Mouse (Mus musculus) limb, embryonic 15.5 days (tissue): ENCODE data around the gene Sgms2. TPM values are rescaled to one million over a fixed set of nuclear protein-coding genes. Genes with fewer than 3 reads are reported as not detected.

Source experiments
- ATAC-seq: fragments of 200-750 bp; cut with Nextera tagmentation; 2 replicates; pipeline ENCODE4 v1.8.0; 2017; ENCODE audit warnings: low read depth, moderate TSS enrichment; ENCODE audit not compliant: insufficient number of reproducible peaks, low FRiP score, low TSS enrichment
- H3K27ac ChIP-seq: fragments of 300-500 bp; sonication (generic); 2 replicates; pipeline ENCODE4 v1.5.1; 2015; ENCODE audit warnings: moderate library complexity, mild to moderate bottlenecking, inconsistent platforms
- H3K27me3 ChIP-seq: fragments of 300-500 bp; sonication (generic); 2 replicates; pipeline ENCODE4 v1.6.1; 2015; ENCODE audit warnings: inconsistent platforms
- H3K36me3 ChIP-seq: fragments of 300-500 bp; sonication (generic); 2 replicates; pipeline ENCODE4 v1.6.1; 2015; ENCODE audit warnings: inconsistent platforms
- H3K4me1 ChIP-seq: fragments of 300-500 bp; sonication (generic); 2 replicates; pipeline ENCODE4 v1.6.1; 2015; ENCODE audit warnings: inconsistent platforms
- H3K4me2 ChIP-seq: fragments of 300-500 bp; sonication (generic); 2 replicates; pipeline ENCODE4 v1.6.1; 2015; ENCODE audit warnings: mild to moderate bottlenecking, inconsistent platforms
- H3K4me3 ChIP-seq: fragments of 300-500 bp; sonication (generic); 2 replicates; pipeline ENCODE4 v1.5.1; 2015; ENCODE audit warnings: mild to moderate bottlenecking, inconsistent platforms
- H3K9ac ChIP-seq: fragments of 300-500 bp; sonication (generic); 2 replicates; pipeline ENCODE4 v1.6.1; 2015; ENCODE audit warnings: inconsistent platforms
- H3K9me3 ChIP-seq: fragments of 300-500 bp; sonication (generic); 2 replicates; pipeline ENCODE4 v1.6.1; 2016; ENCODE audit warnings: inconsistent platforms
- WGBS: fragments of 180-500 bp; shearing (Covaris S2); methylation state at CpG from one replicate; pipeline ENCODE4 v1.1.7; 2015; 5-methylcytosine and 5-hydroxymethylcytosine counted together
- polyA plus RNA-seq: library from polyadenylated mRNA; unstranded; fragments of >200 nt; fragmentation: Nextera tagmentation; extraction: Ambion mirVana; gene quantifications from 2 replicates; pipeline ENCODE4 v1.2.1, GENCODE M21; 2015

The Sgms2 gene
- polyA plus RNA-seq, 1 experiment from 2014 or later = 22.3 TPM

- H3K36me3 ChIP-seq = no peaks in the 10 kb centered on the region
- no peak for ATAC-seq
- H3K9ac ChIP-seq = no peak overlapping the region
- H3K4me1 ChIP-seq = no peaks in the 10 kb centered on the region
- no peaks in the 10 kb centered on the region for H3K9me3 ChIP-seq
- 82% methylated on average over 7 of the region's 7 CpGs for WGBS
- H3K4me2 ChIP-seq = no peak overlapping the region
- H3K4me3 ChIP-seq = no peak overlapping the region
- no peak overlapping the region for H3K27ac ChIP-seq
- no peaks in the 10 kb centered on the region for H3K27me3 ChIP-seq
Measured at GRCm38 (mm10) chr3:131372996-131373395, 118.2 kb downstream of the Sgms2 start.

GRCm38 (mm10) chr3:131368678-131369077, 122.5 kb downstream of the Sgms2 start:
- no peaks in the 10 kb centered on the region for H3K4me1 ChIP-seq
- no peak overlapping the region for H3K9ac ChIP-seq
- H3K36me3 ChIP-seq = no peaks in the 10 kb centered on the region
- no peak overlapping the region for H3K4me3 ChIP-seq
- 89% methylated on average over 8 of the region's 8 CpGs for WGBS
- H3K4me2 ChIP-seq = no peak overlapping the region
- H3K27ac ChIP-seq = no peak overlapping the region
- no peak for ATAC-seq
- H3K9me3 ChIP-seq = no peaks in the 10 kb centered on the region
- H3K27me3 ChIP-seq = no peaks in the 10 kb centered on the region

GRCm38 (mm10) chr3:131367452-131367851, 123.8 kb downstream of the Sgms2 start:
- no peak for ATAC-seq
- WGBS = 96% methylated on average over 4 of the region's 4 CpGs
- H3K4me1 ChIP-seq = no peaks in the 10 kb centered on the region
- no peaks in the 10 kb centered on the region for H3K9me3 ChIP-seq
- no peaks in the 10 kb centered on the region for H3K36me3 ChIP-seq
- no peak overlapping the region for H3K4me2 ChIP-seq
- no peak overlapping the region for H3K4me3 ChIP-seq
- no peak overlapping the region for H3K27ac ChIP-seq
- H3K9ac ChIP-seq = no peak overlapping the region
- no peaks in the 10 kb centered on the region for H3K27me3 ChIP-seq

GRCm38 (mm10) chr3:131364632-131365446, 126.4 kb downstream of the Sgms2 start:
- no peak overlapping the region for H3K27ac ChIP-seq
- no peaks in the 10 kb centered on the region for H3K27me3 ChIP-seq
- H3K4me2 ChIP-seq = no peak overlapping the region
- no peak overlapping the region for H3K4me3 ChIP-seq
- ATAC-seq = no peak
- H3K9me3 ChIP-seq = no peaks in the 10 kb centered on the region
- no peak overlapping the region for H3K9ac ChIP-seq
- H3K4me1 ChIP-seq = no peaks in the 10 kb centered on the region
- 70% methylated on average over 23 of the region's 23 CpGs for WGBS
- no peaks in the 10 kb centered on the region for H3K36me3 ChIP-seq

- H3K4me3 ChIP-seq = no peak overlapping the region
- H3K36me3 ChIP-seq = no peaks in the 10 kb centered on the region
- no peak for ATAC-seq
- H3K4me1 ChIP-seq = no peaks in the 10 kb centered on the region
- H3K9ac ChIP-seq = no peak overlapping the region
- no peak overlapping the region for H3K27ac ChIP-seq
- no peaks in the 10 kb centered on the region for H3K9me3 ChIP-seq
- no peak overlapping the region for H3K4me2 ChIP-seq
- H3K27me3 ChIP-seq = no peaks in the 10 kb centered on the region
- 72% methylated on average over 8 of the region's 8 CpGs for WGBS
Measured at GRCm38 (mm10) chr3:131364194-131364593, 127.0 kb downstream of the Sgms2 start.

- no peak overlapping the region for H3K9ac ChIP-seq
- no peaks in the 10 kb centered on the region for H3K9me3 ChIP-seq
- H3K36me3 ChIP-seq = no peaks in the 10 kb centered on the region
- no peak for ATAC-seq
- 71% methylated on average over 14 of the region's 14 CpGs for WGBS
- H3K4me2 ChIP-seq = no peak overlapping the region
- H3K4me3 ChIP-seq = no peak overlapping the region
- no peaks in the 10 kb centered on the region for H3K4me1 ChIP-seq
- H3K27ac ChIP-seq = no peak overlapping the region
- H3K27me3 ChIP-seq = no peaks in the 10 kb centered on the region
Measured at GRCm38 (mm10) chr3:131363602-131364001, 127.6 kb downstream of the Sgms2 start.

- WGBS = 76% methylated on average over 4 of the region's 4 CpGs
- Histone ChIP-seq H3K27ac (no peak overlapping the region), H3K9ac (no peak overlapping the region), H3K36me3 (no peaks in the 10 kb centered on the region), H3K4me1 (no peaks in the 10 kb centered on the region), H3K27me3 (no peaks in the 10 kb centered on the region), H3K9me3 (no peaks in the 10 kb centered on the region), H3K4me2 (no peak overlapping the region), H3K4me3 (no peak overlapping the region)
- no peak for ATAC-seq
Measured at GRCm38 (mm10) chr3:131361960-131362359, 129.3 kb downstream of the Sgms2 start.

GRCm38 (mm10) chr3:131359011-131359410, 132.2 kb downstream of the Sgms2 start:
- Histone ChIP-seq H3K4me2 (no peak overlapping the region), H3K36me3 (no peaks in the 10 kb centered on the region), H3K4me3 (no peak overlapping the region), H3K27ac (no peak overlapping the region), H3K9me3 (no peaks in the 10 kb centered on the region), H3K9ac (no peak overlapping the region), H3K4me1 (no peaks in the 10 kb centered on the region), H3K27me3 (no peaks in the 10 kb centered on the region)
- no peak for ATAC-seq
- 70% methylated on average over 5 of the region's 5 CpGs for WGBS

- 63% methylated on average over 5 of the region's 5 CpGs for WGBS
- H3K4me2 ChIP-seq = no peak overlapping the region
- H3K4me1 ChIP-seq = no peaks in the 10 kb centered on the region
- no peak overlapping the region for H3K4me3 ChIP-seq
- H3K27me3 ChIP-seq = no peaks in the 10 kb centered on the region
- no peak for ATAC-seq
- no peaks in the 10 kb centered on the region for H3K9me3 ChIP-seq
- no peak overlapping the region for H3K27ac ChIP-seq
- no peaks in the 10 kb centered on the region for H3K36me3 ChIP-seq
- no peak overlapping the region for H3K9ac ChIP-seq
Measured at GRCm38 (mm10) chr3:131358205-131358604, 133.0 kb downstream of the Sgms2 start.

GRCm38 (mm10) chr3:131357643-131358042, 133.6 kb downstream of the Sgms2 start:
- Histone ChIP-seq H3K27ac (no peak overlapping the region), H3K27me3 (no peaks in the 10 kb centered on the region), H3K9ac (no peak overlapping the region), H3K4me1 (no peaks in the 10 kb centered on the region), H3K36me3 (no peaks in the 10 kb centered on the region), H3K4me2 (no peak overlapping the region), H3K9me3 (no peaks in the 10 kb centered on the region), H3K4me3 (no peak overlapping the region)
- 60% methylated on average over 3 of the region's 3 CpGs for WGBS
- ATAC-seq = no peak

- H3K9me3 ChIP-seq = no peaks in the 10 kb centered on the region
- H3K4me3 ChIP-seq = no peak overlapping the region
- no peaks in the 10 kb centered on the region for H3K4me1 ChIP-seq
- H3K27me3 ChIP-seq = no peaks in the 10 kb centered on the region
- H3K27ac ChIP-seq = no peak overlapping the region
- H3K36me3 ChIP-seq = no peaks in the 10 kb centered on the region
- no peak overlapping the region for H3K4me2 ChIP-seq
- H3K9ac ChIP-seq = no peak overlapping the region
- ATAC-seq = no peak
- WGBS = 35% methylated on average over 5 of the region's 5 CpGs
Measured at GRCm38 (mm10) chr3:131356026-131356425, 135.2 kb downstream of the Sgms2 start.

GRCm38 (mm10) chr3:131350539-131350938, 140.7 kb downstream of the Sgms2 start:
- Histone ChIP-seq H3K4me1 (no peaks in the 10 kb centered on the region), H3K27ac (no peak overlapping the region), H3K4me2 (no peak overlapping the region), H3K27me3 (no peaks in the 10 kb centered on the region), H3K36me3 (no peaks in the 10 kb centered on the region), H3K9me3 (no peaks in the 10 kb centered on the region), H3K4me3 (no peak overlapping the region), H3K9ac (no peak overlapping the region)
- no peak for ATAC-seq
- 82% methylated on average over 7 of the region's 7 CpGs for WGBS

- Histone ChIP-seq H3K27ac (no peak overlapping the region), H3K27me3 (no peaks in the 10 kb centered on the region), H3K9me3 (no peaks in the 10 kb centered on the region), H3K4me1 (no peaks in the 10 kb centered on the region), H3K36me3 (no peaks in the 10 kb centered on the region), H3K9ac (no peak overlapping the region), H3K4me2 (no peak overlapping the region), H3K4me3 (no peak overlapping the region)
- 78% methylated on average over 6 of the region's 6 CpGs for WGBS
- no peak for ATAC-seq
Measured at GRCm38 (mm10) chr3:131349013-131349412, 142.2 kb downstream of the Sgms2 start.
